Mouse (Mus musculus) central nervous system, embryonic 11.5 days (tissue): Measurements from ENCODE around the gene Rgs19. TPM values are rescaled to one million over a fixed set of nuclear protein-coding genes. Genes with fewer than 3 reads are reported as not detected.

ENCODE experiments used
- polyA plus RNA-seq: library from polyadenylated mRNA; depleted of rRNA; stranded (reverse); fragments of >200 nt; gene quantifications from 2 replicates; pipeline ENCODE4 v1.2.3, GENCODE M21; 2012; rRNA removed

Rgs19 gene
- polyA plus RNA-seq: 42.2 and 74.8 TPM in 2 replicates

DNA sequence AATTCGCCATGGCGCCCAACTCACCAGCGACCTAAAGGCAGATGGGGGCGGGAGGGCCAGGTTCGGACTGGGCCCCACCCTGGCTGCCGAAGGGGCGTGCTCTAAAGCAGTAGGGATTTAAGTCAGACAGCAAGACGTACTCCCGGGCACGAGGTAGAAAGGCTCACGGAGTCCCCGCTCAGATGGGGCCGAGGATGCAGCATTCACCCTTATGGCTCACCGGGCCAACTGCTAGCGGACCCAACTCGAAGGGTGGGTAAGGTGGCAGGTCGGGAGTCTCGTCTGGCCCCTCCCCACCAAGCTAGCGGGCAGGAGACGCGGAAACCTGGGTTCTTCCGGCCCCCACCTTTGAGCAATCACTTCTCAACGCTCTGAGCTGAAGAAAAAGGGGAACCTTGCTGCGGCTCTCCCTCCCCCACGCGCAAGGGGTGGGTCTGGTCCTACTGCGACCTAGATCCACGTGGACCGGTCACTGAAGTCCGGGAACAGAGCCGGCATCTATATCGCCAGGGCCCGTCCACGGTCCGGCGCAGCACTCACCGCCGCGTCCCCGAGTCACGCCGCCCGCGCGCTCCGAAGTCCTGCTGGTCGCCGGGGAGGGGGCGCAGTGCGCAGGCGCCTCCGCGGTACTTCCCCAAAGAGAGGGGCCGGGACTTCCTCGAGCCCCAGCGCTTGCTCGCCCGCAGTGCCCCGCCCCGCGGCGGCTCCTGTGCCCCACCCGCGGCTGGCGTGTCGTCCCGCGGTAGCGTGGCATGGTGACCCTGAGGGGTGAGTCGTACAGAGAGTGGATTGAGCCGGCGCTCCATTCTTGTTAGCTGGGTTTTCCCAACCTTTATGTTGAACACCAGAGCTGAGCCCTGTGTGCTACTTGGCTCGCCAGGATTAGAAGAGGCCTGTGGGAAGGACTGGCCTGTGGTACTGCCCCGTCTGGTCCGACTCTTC, at the start of gene Rgs19:
TSS of gene Rgs19 (minus strand) at position 639 of the 942 bp plus-strand sequence.

DNA sequence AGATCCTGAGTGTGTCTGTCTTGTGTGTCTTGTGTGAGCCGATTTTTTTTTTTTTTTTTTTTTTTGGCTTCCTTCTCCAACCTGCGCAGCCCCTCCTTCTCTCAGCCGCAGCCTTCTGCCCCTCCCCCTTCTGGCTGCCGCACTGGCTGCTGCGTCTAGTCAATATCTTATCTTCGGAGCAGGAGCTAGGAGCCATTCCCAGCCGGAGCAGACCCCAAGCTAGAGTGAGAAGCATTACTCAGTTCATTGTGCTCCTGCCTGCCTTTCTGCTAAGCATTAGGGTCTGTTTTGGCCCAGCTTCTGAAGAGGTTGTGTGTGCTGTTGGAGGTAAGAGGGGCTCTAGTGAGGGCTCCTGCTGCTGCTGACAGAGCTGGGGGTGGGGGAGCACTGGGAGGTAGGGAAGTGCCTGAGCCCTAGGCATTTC, 21.1 kb upstream of the Rgs19 start, which contains the start of gene Oprl1:
TSS of gene Oprl1 (plus strand) at position 114 of the 424 bp plus-strand sequence.

DNA sequence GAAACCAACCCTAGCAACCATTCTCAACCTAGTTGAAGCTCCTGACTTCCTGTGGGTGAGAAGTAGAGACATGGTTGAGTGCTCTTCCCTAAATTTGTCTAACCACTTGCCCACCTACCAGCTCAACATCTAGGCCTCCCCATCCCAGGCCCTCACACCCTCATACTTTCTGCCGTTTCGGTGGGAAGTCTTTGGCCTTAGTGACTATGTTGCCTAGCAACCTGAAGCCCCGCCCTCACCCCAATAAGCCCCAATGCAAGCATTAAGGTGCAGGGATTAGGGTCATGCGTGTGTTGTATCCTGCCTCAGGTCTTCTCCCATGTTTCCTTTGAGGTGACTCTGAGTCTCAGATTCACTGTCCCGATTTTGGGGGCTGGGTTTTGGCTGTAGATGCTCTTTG, 4.5 kb upstream of the Rgs19 start, which contains the start of gene Lkaaear1:
TSS of gene Lkaaear1 (minus strand) at position 202 of the 400 bp plus-strand sequence.

DNA sequence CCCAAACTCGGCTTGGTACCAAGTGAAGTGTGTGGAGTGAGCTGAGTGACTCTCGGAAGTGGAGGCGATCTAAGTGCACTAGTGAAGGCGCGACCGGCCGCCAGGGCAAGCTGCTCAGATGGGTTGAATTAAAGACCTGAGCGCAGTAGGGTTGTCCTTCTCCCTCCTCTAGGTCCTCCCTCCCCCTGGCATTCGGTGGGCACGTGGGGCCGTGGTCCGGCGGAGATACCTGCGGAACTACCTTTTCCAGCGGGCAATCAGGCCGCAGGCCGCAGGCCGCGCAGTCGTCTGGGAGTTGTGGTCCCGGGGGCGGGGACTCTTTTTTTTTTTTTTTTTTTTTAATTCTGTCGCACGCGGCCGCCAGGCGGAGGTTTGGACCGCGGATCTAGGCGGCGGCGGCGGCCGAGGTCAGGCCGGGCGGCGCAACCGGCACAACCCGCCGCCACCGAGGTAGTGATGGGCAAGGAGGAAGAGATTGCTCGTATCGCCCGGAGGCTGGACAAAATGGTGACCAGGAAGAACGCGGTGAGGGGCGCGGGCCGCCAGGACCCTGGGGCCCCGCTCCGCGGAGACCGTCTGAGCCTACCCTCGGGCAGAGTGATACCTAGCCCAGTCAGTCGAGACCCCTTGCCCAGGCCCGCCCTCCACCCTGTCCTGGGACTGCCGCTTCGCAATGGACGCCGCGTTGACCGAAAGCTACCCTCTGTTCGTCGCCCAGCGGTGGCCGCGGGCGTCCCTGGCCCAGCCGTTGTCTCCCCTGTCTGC, 13.6 kb downstream of the Rgs19 start, which contains the start of gene Tcea2:
TSS of gene Tcea2 (plus strand) at position 360 of the 765 bp plus-strand sequence.

DNA sequence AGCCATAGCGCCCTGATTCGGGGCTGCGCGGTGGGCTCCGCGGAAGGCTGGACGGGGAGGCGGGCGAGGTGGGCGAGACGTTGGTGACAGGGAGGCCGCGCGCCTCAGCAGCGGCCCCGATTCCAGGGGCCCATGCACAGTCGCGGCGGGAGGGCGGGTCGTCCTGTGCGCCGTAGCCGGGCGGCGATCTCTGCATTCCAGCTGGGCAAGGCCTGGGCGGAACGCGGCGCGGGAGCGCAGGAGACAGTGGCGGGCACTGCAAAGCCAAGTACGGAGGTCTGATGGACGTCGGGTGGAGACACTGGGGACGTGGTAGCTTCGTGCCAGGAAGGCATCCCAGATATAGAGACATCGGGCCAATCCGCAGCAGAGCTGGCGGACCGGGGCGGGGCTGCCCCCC, 22.5 kb downstream of the Rgs19 start, which contains the start of gene Sox18:
TSS of gene Sox18 (minus strand) at position 315 of the 400 bp plus-strand sequence.

DNA sequence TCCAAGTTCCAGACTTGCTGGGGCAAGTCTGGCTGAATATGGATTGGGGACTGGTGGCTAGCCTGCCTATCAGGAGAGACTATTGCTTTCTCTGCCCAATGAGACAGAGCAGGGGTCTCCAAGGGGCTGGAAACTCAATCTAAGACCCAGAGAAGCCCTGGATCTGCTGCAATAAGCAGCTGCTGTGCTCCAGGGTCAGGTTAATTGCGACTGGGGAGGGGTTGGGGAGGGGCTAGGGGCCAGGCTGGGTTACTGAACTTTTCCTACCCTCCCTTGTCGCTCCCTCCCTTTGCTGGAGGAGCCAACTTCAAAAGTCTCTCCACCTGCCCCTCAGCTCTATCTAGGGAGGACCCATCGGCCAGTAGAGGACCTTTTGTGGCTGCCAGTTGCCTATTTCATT, 37.0 kb downstream of the Rgs19 start, which contains the start of gene Gm29797:
TSS of gene Gm29797 (plus strand) at position 301 of the 400 bp plus-strand sequence.

Other genes starting within 250 kb of the Rgs19 start
- 11.8 and 16.4 TPM in 2 replicates for gene Zbtb46, start 234.6 kb downstream of the Rgs19 start, polyA plus RNA-seq
- gene Abhd16b, start 200.8 kb downstream of the Rgs19 start, polyA plus RNA-seq: not detected in 2 replicates
- 137 and 215 TPM in 2 replicates for gene Tpd52l2, start 196.8 kb downstream of the Rgs19 start, polyA plus RNA-seq
- gene Dnajc5, start 173.5 kb downstream of the Rgs19 start, polyA plus RNA-seq: 72.3 and 86.8 TPM in 2 replicates
- 59.6 and 92.4 TPM in 2 replicates for gene Uckl1, start 109.1 kb downstream of the Rgs19 start, polyA plus RNA-seq
- 50.4 and 77.7 TPM in 2 replicates for gene Prpf6, start 102.1 kb downstream of the Rgs19 start, polyA plus RNA-seq
- gene Zfp512b, start 101.2 kb downstream of the Rgs19 start, polyA plus RNA-seq: 86.1 and 97.7 TPM in 2 replicates
- gene Samd10, start 94.8 kb downstream of the Rgs19 start, polyA plus RNA-seq: 27.2 and 38.4 TPM in 2 replicates
- 0.22 and 0.30 TPM in 2 replicates for gene Gm29797, start 36.9 kb downstream of the Rgs19 start, polyA plus RNA-seq
- gene Sox18, start 22.3 kb downstream of the Rgs19 start, polyA plus RNA-seq: 12.0 and 20.4 TPM in 2 replicates
- 43.7 and 63.4 TPM in 2 replicates for gene Tcea2, start 13.7 kb downstream of the Rgs19 start, polyA plus RNA-seq
- not detected in 2 replicates for gene Lkaaear1, start 4.5 kb upstream of the Rgs19 start, polyA plus RNA-seq
- 16.4 and 19.8 TPM in 2 replicates for gene Oprl1, start 21.0 kb upstream of the Rgs19 start, polyA plus RNA-seq
- 46.8 and 70.9 TPM in 2 replicates for gene Myt1, start 69.4 kb upstream of the Rgs19 start, polyA plus RNA-seq
- gene Pcmtd2, start 143.9 kb upstream of the Rgs19 start, polyA plus RNA-seq: 47.2 and 69.5 TPM in 2 replicates
- gene Polr3k, start 170.4 kb upstream of the Rgs19 start, polyA plus RNA-seq: 35.9 and 52.4 TPM in 2 replicates